Mouse (Mus musculus) heart, embryonic 13.5 days (tissue): ENCODE data around the gene Ak4. TPM values are rescaled to one million over a fixed set of nuclear protein-coding genes. Genes with fewer than 3 reads are reported as not detected.
"Not testable (repeated sequence)": the region's sequence is repeated elsewhere in the genome, so short reads cannot be mapped to it uniquely, and the experiment has no call there.

Source experiments
- ATAC-seq: fragments of 200-750 bp; cut with Nextera tagmentation; 2 replicates; pipeline ENCODE4 v1.8.0; 2017; ENCODE audit warnings: moderate TSS enrichment; ENCODE audit not compliant: insufficient number of reproducible peaks, low FRiP score, low TSS enrichment; ENCODE audit errors: extremely low read depth
- H3K27ac ChIP-seq: fragments of 300-500 bp; sonication (generic); replicated peaks from 2 replicates; pipeline ENCODE4 v1.5.1; 2015; ENCODE audit warnings: moderate library complexity, mild to moderate bottlenecking, inconsistent platforms
- H3K27me3 ChIP-seq: fragments of 300-500 bp; sonication (generic); replicated peaks from 2 replicates; pipeline ENCODE4 v1.6.1; 2015; ENCODE audit warnings: mild to moderate bottlenecking, inconsistent platforms
- H3K36me3 ChIP-seq: fragments of 300-500 bp; sonication (generic); 2 replicates; pipeline ENCODE4 v1.6.1; 2015; ENCODE audit warnings: mild to moderate bottlenecking, inconsistent platforms
- H3K4me1 ChIP-seq: fragments of 300-500 bp; sonication (generic); 2 replicates; pipeline ENCODE4 v1.6.1; 2015; ENCODE audit warnings: inconsistent platforms
- H3K4me2 ChIP-seq: fragments of 300-500 bp; sonication (generic); 2 replicates; pipeline ENCODE4 v1.6.1; 2015; ENCODE audit warnings: inconsistent platforms, mild to moderate bottlenecking, moderate library complexity
- H3K4me3 ChIP-seq: fragments of 300-500 bp; sonication (generic); 2 replicates; pipeline ENCODE4 v1.5.1; 2015; ENCODE audit warnings: moderate library complexity, mild to moderate bottlenecking, inconsistent platforms
- H3K9ac ChIP-seq: fragments of 300-500 bp; sonication (generic); 2 replicates; pipeline ENCODE4 v1.6.1; 2015; ENCODE audit warnings: inconsistent platforms, mild to moderate bottlenecking, moderate library complexity
- H3K9me3 ChIP-seq: fragments of 300-500 bp; sonication (generic); 2 replicates; pipeline ENCODE4 v1.6.1; 2016; ENCODE audit warnings: inconsistent platforms
- WGBS: fragments of 180-500 bp; shearing (Covaris S2); methylation state at CpG from one replicate; pipeline ENCODE4 v1.1.7; 2015; ENCODE audit warnings: mixed read lengths; 5-methylcytosine and 5-hydroxymethylcytosine counted together
- polyA plus RNA-seq: library from polyadenylated mRNA; unstranded; fragments of >200 nt; fragmentation: Nextera tagmentation; extraction: Ambion mirVana; gene quantifications from 2 replicates; pipeline ENCODE4 v1.2.1, GENCODE M21; 2015

The Ak4 gene
- polyA plus RNA-seq, 1 experiment from 2014 or later: 18.9 TPM

- Histone ChIP-seq H3K9me3 (no peaks in the 10 kb centered on the region), H3K4me1 (peaks cover 72% of the 10 kb centered on the region)
- 53% methylated on average over 7 of the region's 7 CpGs for WGBS
Observed at GRCm38 (mm10) chr4:101443419-101443991, 24.4 kb downstream of the Ak4 start.

GRCm38 (mm10) chr4:101445660-101446059 is 26.6 kb downstream of the Ak4 start:
- H3K4me3 ChIP-seq: no peak overlapping the region
- H3K9me3 ChIP-seq: no peaks in the 10 kb centered on the region
- H3K4me1 ChIP-seq: peaks cover 73% of the 10 kb centered on the region
- ATAC-seq: no peak
- H3K27me3 ChIP-seq: no peaks in the 10 kb centered on the region
- H3K36me3 ChIP-seq: peaks cover 4% of the 10 kb centered on the region
- WGBS: 87% methylated on average over 4 of the region's 4 CpGs
- no peak overlapping the region for H3K9ac ChIP-seq
- H3K4me2 ChIP-seq: no peak overlapping the region
- no peak overlapping the region for H3K27ac ChIP-seq

More at GRCm38 (mm10) chr4:101443419-101443991, 24.4 kb downstream of the Ak4 start:
- ATAC-seq: no peak
- Histone ChIP-seq H3K4me3 (no peak overlapping the region), H3K27me3 (no peaks in the 10 kb centered on the region), H3K36me3 (peaks cover 4% of the 10 kb centered on the region; the same call in 1 of the 2 replicates), H3K4me2 (no peak overlapping the region), H3K9ac (no peak overlapping the region), H3K27ac (0 out of 2 replicates have a peak overlapping the region, but pooled peaks have one; percentile 24)

- H3K4me3 ChIP-seq, H3K4me2 ChIP-seq, H3K27me3 ChIP-seq, H3K36me3 ChIP-seq, ATAC-seq, H3K9me3 ChIP-seq, H3K9ac ChIP-seq, H3K27ac ChIP-seq: not testable (repeated sequence)
- H3K4me1 ChIP-seq: peaks cover 70% of the 10 kb centered on the region
- 94% methylated on average over 9 of the region's 9 CpGs for WGBS
Observed at GRCm38 (mm10) chr4:101446606-101447005, 27.5 kb downstream of the Ak4 start.

- Histone ChIP-seq H3K4me3 (no peak overlapping the region), H3K36me3 (peaks cover 15% of the 10 kb centered on the region), H3K4me1 (peaks cover 57% of the 10 kb centered on the region), H3K27ac (no peak overlapping the region), H3K27me3 (no peaks in the 10 kb centered on the region), H3K9ac (no peak overlapping the region), H3K9me3 (no peaks in the 10 kb centered on the region), H3K4me2 (no peak overlapping the region)
- 82% methylated on average over 8 of the region's 8 CpGs for WGBS
- ATAC-seq: no peak
Observed at GRCm38 (mm10) chr4:101448701-101449100, 29.6 kb downstream of the Ak4 start.

- Histone ChIP-seq H3K36me3 (peaks cover 15% of the 10 kb centered on the region), H3K4me2 (no peak overlapping the region), H3K27me3 (no peaks in the 10 kb centered on the region), H3K9ac (no peak overlapping the region), H3K4me3 (no peak overlapping the region), H3K4me1 (peaks cover 51% of the 10 kb centered on the region), H3K9me3 (no peaks in the 10 kb centered on the region), H3K27ac (no peak overlapping the region)
- no peak for ATAC-seq
- WGBS: 56% methylated on average over 7 of the region's 7 CpGs
Observed at GRCm38 (mm10) chr4:101449344-101449743, 30.3 kb downstream of the Ak4 start.

- Histone ChIP-seq H3K9me3 (no peaks in the 10 kb centered on the region), H3K27me3 (no peaks in the 10 kb centered on the region), H3K4me2 (no peak overlapping the region), H3K36me3 (peaks cover 15% of the 10 kb centered on the region), H3K9ac (no peak overlapping the region), H3K4me1 (peaks cover 41% of the 10 kb centered on the region), H3K27ac (no peak overlapping the region), H3K4me3 (no peak overlapping the region)
- 72% methylated on average over 20 of the region's 20 CpGs for WGBS
- ATAC-seq: no peak
Observed at GRCm38 (mm10) chr4:101450150-101450780, 31.2 kb downstream of the Ak4 start.

GRCm38 (mm10) chr4:101451089-101451488 is 32.0 kb downstream of the Ak4 start:
- Histone ChIP-seq H3K4me2 (no peak overlapping the region), H3K9me3 (no peaks in the 10 kb centered on the region), H3K27me3 (no peaks in the 10 kb centered on the region), H3K27ac (no peak overlapping the region), H3K4me1 (peaks cover 40% of the 10 kb centered on the region), H3K4me3 (no peak overlapping the region), H3K36me3 (peaks cover 15% of the 10 kb centered on the region), H3K9ac (no peak overlapping the region)
- no peak for ATAC-seq
- 69% methylated on average over 4 of the region's 4 CpGs for WGBS

GRCm38 (mm10) chr4:101452829-101453228 is 33.8 kb downstream of the Ak4 start:
- H3K4me2 ChIP-seq: no peak overlapping the region
- H3K9ac ChIP-seq: no peak overlapping the region
- H3K9me3 ChIP-seq: no peaks in the 10 kb centered on the region
- H3K4me3 ChIP-seq: no peak overlapping the region
- H3K4me1 ChIP-seq: peaks cover 49% of the 10 kb centered on the region
- peaks cover 11% of the 10 kb centered on the region; the same call in 1 of the 2 replicates for H3K36me3 ChIP-seq
- H3K27ac ChIP-seq: no peak overlapping the region
- 88% methylated on average over 9 of the region's 9 CpGs for WGBS
- no peak for ATAC-seq
- H3K27me3 ChIP-seq: no peaks in the 10 kb centered on the region

- Histone ChIP-seq H3K36me3 (peaks cover 22% of the 10 kb centered on the region), H3K27me3 (no peaks in the 10 kb centered on the region), H3K4me2 (no peak overlapping the region), H3K9ac (no peak overlapping the region), H3K9me3 (no peaks in the 10 kb centered on the region), H3K4me3 (no peak overlapping the region), H3K27ac (no peak overlapping the region), H3K4me1 (peaks cover 26% of the 10 kb centered on the region)
- ATAC-seq: no peak
- WGBS: 80% methylated on average over 8 of the region's 8 CpGs
Observed at GRCm38 (mm10) chr4:101457176-101457575, 38.1 kb downstream of the Ak4 start.

GRCm38 (mm10) chr4:101458341-101458740 is 39.3 kb downstream of the Ak4 start:
- Histone ChIP-seq H3K4me3 (no peak overlapping the region), H3K27ac (no peak overlapping the region), H3K36me3 (peaks cover 27% of the 10 kb centered on the region), H3K27me3 (no peaks in the 10 kb centered on the region), H3K9ac (no peak overlapping the region), H3K4me2 (no peak overlapping the region), H3K4me1 (peaks cover 26% of the 10 kb centered on the region), H3K9me3 (no peaks in the 10 kb centered on the region)
- no peak for ATAC-seq
- 27% methylated on average over 2 of the region's 2 CpGs for WGBS

- 75% methylated on average over 4 of the region's 4 CpGs for WGBS
- H3K27ac ChIP-seq: no peak overlapping the region
- H3K9ac ChIP-seq: no peak overlapping the region
- peaks cover 28% of the 10 kb centered on the region for H3K36me3 ChIP-seq
- no peak overlapping the region for H3K4me2 ChIP-seq
- ATAC-seq: no peak
- H3K4me1 ChIP-seq: peaks cover 26% of the 10 kb centered on the region
- H3K27me3 ChIP-seq: no peaks in the 10 kb centered on the region
- H3K9me3 ChIP-seq: no peaks in the 10 kb centered on the region
- H3K4me3 ChIP-seq: no peak overlapping the region
Observed at GRCm38 (mm10) chr4:101459358-101459757, 40.3 kb downstream of the Ak4 start.

- no peak overlapping the region for H3K27ac ChIP-seq
- H3K27me3 ChIP-seq: no peaks in the 10 kb centered on the region
- no peak overlapping the region for H3K4me3 ChIP-seq
- WGBS: 79% methylated on average over 1 of the region's 1 CpGs
- no peak for ATAC-seq
- no peaks in the 10 kb centered on the region for H3K9me3 ChIP-seq
- peaks cover 26% of the 10 kb centered on the region for H3K4me1 ChIP-seq
- H3K4me2 ChIP-seq: no peak overlapping the region
- H3K9ac ChIP-seq: no peak overlapping the region
- peaks cover 35% of the 10 kb centered on the region for H3K36me3 ChIP-seq
Observed at GRCm38 (mm10) chr4:101460114-101460513, 41.0 kb downstream of the Ak4 start.
